Mouse (Mus musculus): Measurements from ENCODE around the gene Pced1b.
A peak's percentile ranks its signal among the peaks of the same experiment; 100 is the strongest.
"Not testable (repeated sequence)": the region's sequence is repeated elsewhere in the genome, so short reads cannot be mapped to it uniquely, and the experiment has no call there.

The Pced1b gene

GRCm38 (mm10) chr15:97372611-97373131 lies 125.8 kb downstream of the Pced1b start:
- no peak for DNase-seq (ENCODE audit: low spot score in 2 of 2)

- DNase-seq (ENCODE audit: low spot score in 2 of 2) = peak; percentile 8 to 14
Measured at GRCm38 (mm10) chr15:97373203-97374084, 126.5 kb downstream of the Pced1b start.

- DNase-seq (ENCODE audit: low spot score in 2 of 2) = no peak
Measured at GRCm38 (mm10) chr15:97374085-97374844, 127.4 kb downstream of the Pced1b start.

GRCm38 (mm10) chr15:97374845-97375720 lies 128.2 kb downstream of the Pced1b start:
- no peak for DNase-seq (ENCODE audit: low spot score in 2 of 2)

GRCm38 (mm10) chr15:97376081-97376742 lies 129.3 kb downstream of the Pced1b start:
- DNase-seq (ENCODE audit: low spot score in 2 of 2) = no peak

- DNase-seq (ENCODE audit: low spot score in 2 of 2) = no peak
Measured at GRCm38 (mm10) chr15:97376792-97377222, 129.9 kb downstream of the Pced1b start.

- DNase-seq (ENCODE audit: low spot score in 2 of 2) = no peak
Measured at GRCm38 (mm10) chr15:97378061-97378460, 131.2 kb downstream of the Pced1b start.

GRCm38 (mm10) chr15:97379489-97380304 lies 132.8 kb downstream of the Pced1b start:
- no peak for DNase-seq (ENCODE audit: low spot score in 2 of 2)

- DNase-seq (ENCODE audit: low spot score in 2 of 2) = no peak
Measured at GRCm38 (mm10) chr15:97382567-97382966, 135.7 kb downstream of the Pced1b start.

- no peak for DNase-seq (ENCODE audit: low spot score in 2 of 2)
Measured at GRCm38 (mm10) chr15:97383523-97384141, 136.7 kb downstream of the Pced1b start.

GRCm38 (mm10) chr15:97384170-97385018 lies 137.5 kb downstream of the Pced1b start:
- DNase-seq (ENCODE audit: low spot score in 2 of 2) = no peak

GRCm38 (mm10) chr15:97385174-97385573 lies 138.3 kb downstream of the Pced1b start:
- not testable (repeated sequence) for DNase-seq (ENCODE audit: low spot score in 2 of 2)

- DNase-seq (ENCODE audit: low spot score in 2 of 2) = no peak
Measured at GRCm38 (mm10) chr15:97387793-97388192, 140.9 kb downstream of the Pced1b start.

GRCm38 (mm10) chr15:97389577-97389976 lies 142.7 kb downstream of the Pced1b start:
- no peak for DNase-seq (ENCODE audit: low spot score in 2 of 2)

- no peak for DNase-seq (ENCODE audit: low spot score in 2 of 2)
Measured at GRCm38 (mm10) chr15:97390778-97391177, 143.9 kb downstream of the Pced1b start.

- DNase-seq (ENCODE audit: low spot score in 2 of 2) = no peak
Measured at GRCm38 (mm10) chr15:97391436-97391835, 144.5 kb downstream of the Pced1b start.

- no peak for DNase-seq (ENCODE audit: low spot score in 2 of 2)
Measured at GRCm38 (mm10) chr15:97394561-97394960, 147.7 kb downstream of the Pced1b start.

- DNase-seq (ENCODE audit: low spot score in 2 of 2) = no peak
Measured at GRCm38 (mm10) chr15:97396586-97397299, 149.8 kb downstream of the Pced1b start.
